Mouse (Mus musculus) G1E (cell line): ENCODE data around the gene Wdr93.

Experiments
- CTCF ChIP-seq: IDR thresholded peaks from 2 replicates; pipeline ENCODE4 v1.5.1; 2012; ENCODE audit warnings: low read depth, low read length, inconsistent platforms, mixed read lengths
- GATA1 ChIP-seq: IDR thresholded peaks from 2 replicates; pipeline ENCODE4 v1.6.1; 2012; ENCODE audit warnings: borderline replicate concordance, low read length, inconsistent platforms, mixed read lengths
- GATA2 ChIP-seq: IDR thresholded peaks from 2 replicates; pipeline ENCODE4 v1.6.1; 2012; ENCODE audit warnings: low read depth, low read length, inconsistent platforms, borderline replicate concordance
- POLR2AphosphoS5 ChIP-seq: IDR thresholded peaks from 2 replicates; pipeline ENCODE4 v1.6.1; 2012; ENCODE audit warnings: low read depth, low read length, inconsistent platforms; ENCODE audit not compliant: insufficient replicate concordance
- TAL1 ChIP-seq: conservative IDR thresholded peaks from 2 replicates; pipeline ENCODE4 v1.6.1; 2012; ENCODE audit warnings: low read depth, low read length, inconsistent platforms, mixed read lengths

GRCm38 (mm10) chr7:79831145-79831544 lies 88.2 kb downstream of the Wdr93 start:
- TF ChIP-seq CTCF = no peak
- no peak for TF ChIP-seq GATA1
- no peak for TF ChIP-seq TAL1
- TF ChIP-seq POLR2AphosphoS5 = no peak
- TF ChIP-seq GATA2 = no peak
